Comparison of ENCODE assay signal across 42 mouse cellular contexts in genomic region chr14:55555788-55556187, GRCm38 (mm10). TPM values are rescaled to one million over a fixed set of nuclear protein-coding genes. Genes with fewer than 3 reads are reported as not detected.
"Had no signal": no experiment of that assay in that cellular context is flagged by ENCODE, and none has a peak within 500 bp of the region (broad histone marks: within the 10 kb centered on the region; RNA-seq: fewer than 3 reads in every experiment).

No protein-coding gene starts in this region.

- H3K4me2 ChIP-seq: heart, embryonic 11.5 days; heart, embryonic 12.5 days; heart, embryonic 13.5 days; heart, embryonic 15.5 days; hindbrain, embryonic 12.5 days; hindbrain, embryonic 13.5 days; hindbrain, embryonic 14.5 days; hindbrain, embryonic 15.5 days; intestine, embryonic 15.5 days; kidney, embryonic 15.5 days had no signal

- ATAC-seq: hindbrain, embryonic 16.5 days; hindbrain, postnatal 0 days; inflammation-experienced regulatory T-cells, adult 6 months; intestine, embryonic 15.5 days; intestine, embryonic 16.5 days; intestine, postnatal 0 days had no signal

- H3K27me3 ChIP-seq: heart, embryonic 12.5 days; heart, embryonic 13.5 days; heart, embryonic 15.5 days; hindbrain, embryonic 12.5 days; hindbrain, embryonic 13.5 days; hindbrain, embryonic 15.5 days; intestine, embryonic 15.5 days; kidney, embryonic 15.5 days had no signal

- H3K4me3 ChIP-seq: heart, embryonic 10.5 days; heart, embryonic 12.5 days; heart, embryonic 13.5 days; heart, embryonic 15.5 days; hindbrain, embryonic 10.5 days; hindbrain, embryonic 12.5 days; hindbrain, embryonic 13.5 days; hindbrain, embryonic 15.5 days; intestine, embryonic 15.5 days; kidney, embryonic 15.5 days; layer of hippocampus, adult 2 months had no signal

- DNase-seq: heart, postnatal 10 days; heart, postnatal 14 days; heart, postnatal 36 days; heart, postnatal 4 days; kidney, adult 11 months; kidney, adult 18-20 months; kidney, adult 2 months; kidney, adult 8-10 months; kidney, adult 9 months; kidney, postnatal 10 days; kidney, postnatal 14 days; kidney, postnatal 25 days; kidney, postnatal 4 days; layer of hippocampus, adult 9-11 months; layer of hippocampus, postnatal 36 days had no signal

- H3K9ac ChIP-seq: heart, embryonic 12.5 days; heart, embryonic 13.5 days; heart, embryonic 15.5 days; hindbrain, embryonic 12.5 days; hindbrain, embryonic 13.5 days; hindbrain, embryonic 14.5 days; hindbrain, embryonic 15.5 days; intestine, embryonic 15.5 days; kidney, embryonic 15.5 days had no signal

- H3K36me3 ChIP-seq: heart, embryonic 10.5 days; heart, embryonic 12.5 days; hindbrain, embryonic 10.5 days; hindbrain, embryonic 12.5 days; hindbrain, embryonic 13.5 days; hindbrain, embryonic 15.5 days; intestine, embryonic 15.5 days had no signal

- H3K27ac ChIP-seq: heart, embryonic 10.5 days; heart, embryonic 13.5 days; heart, embryonic 15.5 days; hindbrain, embryonic 10.5 days; hindbrain, embryonic 12.5 days; hindbrain, embryonic 13.5 days; hindbrain, embryonic 14.5 days; hindbrain, embryonic 15.5 days; hindbrain, postnatal 0 days; intestine, embryonic 15.5 days; kidney, embryonic 15.5 days; kidney, postnatal 0 days; layer of hippocampus, adult 2 months had no signal

- H3K4me1 ChIP-seq: intestine, embryonic 15.5 days had no signal

- H3K9me3 ChIP-seq: heart, embryonic 10.5 days; heart, embryonic 12.5 days; heart, embryonic 13.5 days; heart, embryonic 15.5 days; hindbrain, embryonic 10.5 days; hindbrain, embryonic 12.5 days; hindbrain, embryonic 13.5 days; hindbrain, embryonic 15.5 days; intestine, embryonic 15.5 days; kidney, embryonic 15.5 days had no signal

RNA-seq across cellular contexts. Expression of gene A730061H03Rik, which starts 4.4 kb away (rescaled TPM):
- total RNA-seq: heart, postnatal 36 days; heart, postnatal 4 days; hematopoietic stem cell, adult 5-6 weeks; hindbrain, postnatal 0 days; left cerebral cortex, adult 18-20 months had no signal
- polyA plus RNA-seq: heart, embryonic 14.5 days; hindbrain, embryonic 10.5 days; hindbrain, embryonic 14.5 days; hindbrain, postnatal 0 days had no signal

RNA-seq across cellular contexts. Expression of gene Fitm1, which starts 19.6 kb away (rescaled TPM):
- total RNA-seq: hematopoietic stem cell, adult 5-6 weeks; hindbrain, postnatal 0 days; layer of hippocampus, adult 18-20 months; layer of hippocampus, adult 2 months; layer of hippocampus, adult 8-10 months; layer of hippocampus, postnatal 10 days; layer of hippocampus, postnatal 14 days; layer of hippocampus, postnatal 25 days; layer of hippocampus, postnatal 36 days; left cerebral cortex, adult 18-20 months had no signal
- polyA plus RNA-seq: inflammation-experienced regulatory T-cells, adult 6 months had no signal
